Mouse (Mus musculus) heart, postnatal 0 days (tissue): ENCODE results near the gene Smim1.

Experiments used
- CTCF ChIP-seq: IDR thresholded peaks from 2 replicates; pipeline ENCODE4 v1.5.1; 2016; ENCODE audit warnings: antibody characterized with exemption, control low read depth, low read depth
- EP300 ChIP-seq: IDR thresholded peaks from 2 replicates; pipeline ENCODE4 v1.6.1; 2016; ENCODE audit warnings: antibody characterized with exemption, low read depth

- TF ChIP-seq CTCF (no peak), EP300 (no peak)
Observed at GRCm38 (mm10) chr4:153974431-153975291, 51.4 kb downstream of the Smim1 start, which contains the start of the genes Dffb and Cep104.
